Mouse (Mus musculus) forebrain, embryonic 14.5 days (tissue): Measurements from ENCODE around the gene Nr6a1. TPM values are rescaled to one million over a fixed set of nuclear protein-coding genes. Genes with fewer than 3 reads are reported as not detected.

Source experiments
- ATAC-seq: fragments of 200-750 bp; cut with Nextera tagmentation; 2 replicates; pipeline ENCODE4 v1.8.0; 2017; ENCODE audit warnings: mild to moderate bottlenecking, moderate library complexity
- DNase-seq: peaks from one replicate; pipeline ENCODE4 v3.0.0-alpha.2; 2015; ENCODE audit warnings: low spot score
- H3K27ac ChIP-seq: fragments of 300-500 bp; sonication (generic); 2 replicates; pipeline ENCODE4 v1.5.1; 2014; ENCODE audit warnings: low read depth, mild to moderate bottlenecking, control low read depth, low read length, moderate library complexity
- H3K27me3 ChIP-seq: fragments of 300-500 bp; sonication (generic); replicated peaks from 2 replicates; pipeline ENCODE4 v1.6.1; 2014; ENCODE audit warnings: low read length, control low read depth, mixed read lengths; ENCODE audit not compliant: control insufficient read depth, insufficient read depth
- H3K36me3 ChIP-seq: fragments of 300-500 bp; sonication (generic); 2 replicates; pipeline ENCODE4 v1.6.1; 2014; ENCODE audit warnings: low read length, control low read depth; ENCODE audit not compliant: control insufficient read depth, insufficient read depth
- H3K4me1 ChIP-seq: fragments of 300-500 bp; sonication (generic); 2 replicates; pipeline ENCODE4 v1.6.1; 2014; ENCODE audit warnings: antibody characterized with exemption, low read length, control low read depth; ENCODE audit not compliant: control insufficient read depth, insufficient read depth
- H3K4me2 ChIP-seq: fragments of 300-500 bp; sonication (generic); 2 replicates; pipeline ENCODE4 v1.6.1; 2014; ENCODE audit warnings: mild to moderate bottlenecking, control low read depth, low read length
- H3K4me3 ChIP-seq: fragments of 300-500 bp; sonication (generic); 2 replicates; pipeline ENCODE4 v1.5.1; 2014; ENCODE audit warnings: low read depth, low read length, control low read depth
- H3K9ac ChIP-seq: fragments of 300-500 bp; sonication (generic); 2 replicates; pipeline ENCODE4 v1.6.1; 2014; ENCODE audit warnings: mild to moderate bottlenecking, low read length, control low read depth, moderate library complexity
- H3K9me3 ChIP-seq: fragments of 300-500 bp; sonication (generic); replicated peaks from 2 replicates; pipeline ENCODE4 v1.6.1; 2016; ENCODE audit warnings: low read length, control low read depth, mixed read lengths; ENCODE audit not compliant: control insufficient read depth
- WGBS: fragments of 180-500 bp; shearing (Covaris S2); extraction: QIAGEN DNeasy Blood & Tissue Kit; methylation state at CpG from one replicate; pipeline ENCODE4 v1.1.7; 2014; 5-methylcytosine and 5-hydroxymethylcytosine counted together
- polyA plus RNA-seq: library from polyadenylated mRNA; unstranded; fragments of >200 nt; fragmentation: Nextera tagmentation; extraction: Ambion mirVana; gene quantifications from 2 replicates; pipeline ENCODE4 v1.2.1, GENCODE M21; 2014

Nr6a1 gene
- polyA plus RNA-seq, 1 experiment from 2014 or later = 0.67 TPM

- no peaks in the 10 kb centered on the region for H3K9me3 ChIP-seq
- H3K9ac ChIP-seq = no peak overlapping the region
- DNase-seq (no peak), ATAC-seq (no peak)
- no peaks in the 10 kb centered on the region for H3K27me3 ChIP-seq
- H3K4me2 ChIP-seq = no peak overlapping the region
- H3K27ac ChIP-seq = no peak overlapping the region
- 29% methylated on average over 3 of the region's 3 CpGs for WGBS
- peaks cover 9% of the 10 kb centered on the region for H3K4me1 ChIP-seq
- no peak overlapping the region for H3K4me3 ChIP-seq
- H3K36me3 ChIP-seq = no peaks in the 10 kb centered on the region
These were observed 142.4 kb downstream of the Nr6a1 start for GRCm38 (mm10) chr2:38785113-38785512.

DNA sequence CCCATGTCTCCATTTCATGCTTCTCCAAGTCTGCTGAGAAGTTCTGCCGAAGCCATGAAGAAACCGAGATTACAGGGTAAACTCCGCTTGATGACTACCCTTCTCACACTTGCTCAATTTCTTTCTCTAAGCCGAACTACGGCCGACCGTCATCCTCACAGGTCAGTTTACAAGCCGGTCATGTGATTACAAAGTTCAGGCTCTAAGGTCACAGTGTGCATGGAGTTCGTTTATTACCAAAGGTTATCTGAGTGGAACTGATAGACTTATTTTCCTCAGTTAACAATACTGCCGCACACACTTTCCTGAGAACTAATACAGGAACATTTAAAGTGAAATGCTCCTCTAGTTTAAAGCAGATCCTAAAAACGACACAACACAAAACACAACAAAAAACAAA is 143.1 kb downstream of the Nr6a1 start:
- H3K9ac ChIP-seq = no peak overlapping the region
- H3K9me3 ChIP-seq = no peaks in the 10 kb centered on the region
- ATAC-seq = no peak
- no peak overlapping the region for H3K27ac ChIP-seq
- H3K4me1 ChIP-seq = peaks cover 9% of the 10 kb centered on the region
- no peaks in the 10 kb centered on the region for H3K36me3 ChIP-seq
- no peaks in the 10 kb centered on the region for H3K27me3 ChIP-seq
- no peak overlapping the region for H3K4me2 ChIP-seq
- H3K4me3 ChIP-seq = no peak overlapping the region
- DNase-seq = no peak
- 18% methylated on average over 11 of the region's 11 CpGs for WGBS

GRCm38 (mm10) chr2:38783364-38783763 is 144.1 kb downstream of the Nr6a1 start:
- Histone ChIP-seq H3K9ac (no peak overlapping the region), H3K27ac (no peak overlapping the region), H3K36me3 (no peaks in the 10 kb centered on the region), H3K9me3 (no peaks in the 10 kb centered on the region), H3K27me3 (no peaks in the 10 kb centered on the region), H3K4me2 (no peak overlapping the region), H3K4me1 (peaks cover 9% of the 10 kb centered on the region), H3K4me3 (no peak overlapping the region)
- no peak for DNase-seq
- ATAC-seq = no peak
- WGBS = 39% methylated on average over 5 of the region's 5 CpGs

DNA sequence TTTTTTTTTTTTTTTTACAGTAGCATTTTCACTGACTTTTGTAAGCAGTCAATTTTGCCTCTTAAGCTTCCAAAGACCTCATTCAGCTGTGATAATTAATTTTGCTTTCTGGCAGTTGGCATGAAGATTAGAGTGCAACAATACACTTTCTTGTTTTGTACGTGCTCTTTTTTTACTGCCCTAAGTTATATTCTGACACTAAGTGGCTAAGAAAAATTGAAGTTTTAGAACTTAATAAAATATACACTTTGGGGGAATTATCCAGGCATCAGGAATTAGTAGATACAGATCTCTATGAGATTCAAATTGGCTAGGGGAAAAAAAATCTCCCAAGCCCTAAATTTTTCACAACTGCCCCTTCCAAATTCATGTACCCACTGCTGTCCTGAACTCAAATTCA is 144.8 kb downstream of the Nr6a1 start:
- no peak overlapping the region for H3K27ac ChIP-seq
- no peak overlapping the region for H3K4me3 ChIP-seq
- H3K4me2 ChIP-seq = no peak overlapping the region
- no peak for DNase-seq
- no peaks in the 10 kb centered on the region for H3K36me3 ChIP-seq
- H3K4me1 ChIP-seq = peaks cover 9% of the 10 kb centered on the region
- H3K9ac ChIP-seq = no peak overlapping the region
- no peak for ATAC-seq
- no peaks in the 10 kb centered on the region for H3K9me3 ChIP-seq
- no peaks in the 10 kb centered on the region for H3K27me3 ChIP-seq
- WGBS = 2% methylated on average over 1 of the region's 1 CpGs

GRCm38 (mm10) chr2:38781945-38782720 is 145.4 kb downstream of the Nr6a1 start:
- no peak overlapping the region for H3K27ac ChIP-seq
- no peaks in the 10 kb centered on the region for H3K9me3 ChIP-seq
- no peak overlapping the region for H3K9ac ChIP-seq
- H3K36me3 ChIP-seq = no peaks in the 10 kb centered on the region
- H3K27me3 ChIP-seq = no peaks in the 10 kb centered on the region
- peaks cover 9% of the 10 kb centered on the region for H3K4me1 ChIP-seq
- H3K4me2 ChIP-seq = no peak overlapping the region
- peak; percentile 22 for DNase-seq
- ATAC-seq = peak; percentile 26; the same call in 1 of the 2 replicates
- WGBS = 5% methylated on average over 6 of the region's 6 CpGs
- no peak overlapping the region for H3K4me3 ChIP-seq

DNA sequence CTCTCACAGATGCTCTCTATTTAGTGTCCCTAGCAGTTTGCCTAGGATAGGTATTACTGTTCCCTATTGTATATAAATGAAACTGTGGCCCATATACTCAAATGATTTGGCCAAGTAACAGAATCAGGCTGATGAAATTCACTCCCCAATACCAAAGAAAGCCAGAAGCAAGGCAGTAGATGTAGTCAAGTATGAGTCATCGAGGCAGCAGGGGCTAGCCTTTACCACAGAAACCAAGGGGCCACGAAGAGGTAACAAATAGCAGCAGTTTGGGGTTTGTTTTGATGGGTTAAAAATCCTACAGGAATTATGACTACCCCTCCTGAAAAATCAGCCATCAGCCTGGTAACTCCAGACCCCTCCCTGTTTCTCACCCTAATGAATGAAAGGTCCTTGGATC is 147.5 kb downstream of the Nr6a1 start:
- peaks cover 9% of the 10 kb centered on the region for H3K4me1 ChIP-seq
- ATAC-seq (no peak), DNase-seq (no peak)
- H3K9me3 ChIP-seq = no peaks in the 10 kb centered on the region
- no peaks in the 10 kb centered on the region for H3K36me3 ChIP-seq
- H3K4me3 ChIP-seq = no peak overlapping the region
- 86% methylated on average over 2 of the region's 2 CpGs for WGBS
- H3K27me3 ChIP-seq = no peaks in the 10 kb centered on the region
- H3K27ac ChIP-seq = no peak overlapping the region
- H3K4me2 ChIP-seq = no peak overlapping the region
- no peak overlapping the region for H3K9ac ChIP-seq

- Histone ChIP-seq H3K27me3 (no peaks in the 10 kb centered on the region), H3K9me3 (no peaks in the 10 kb centered on the region), H3K4me3 (no peak overlapping the region), H3K9ac (no peak overlapping the region), H3K4me2 (no peak overlapping the region), H3K27ac (no peak overlapping the region), H3K36me3 (no peaks in the 10 kb centered on the region), H3K4me1 (peaks cover 5% of the 10 kb centered on the region)
- DNase-seq = no peak
- ATAC-seq = no peak
- WGBS = 96% methylated on average over 2 of the region's 2 CpGs
These were observed 150.2 kb downstream of the Nr6a1 start for GRCm38 (mm10) chr2:38777326-38777725.

DNA sequence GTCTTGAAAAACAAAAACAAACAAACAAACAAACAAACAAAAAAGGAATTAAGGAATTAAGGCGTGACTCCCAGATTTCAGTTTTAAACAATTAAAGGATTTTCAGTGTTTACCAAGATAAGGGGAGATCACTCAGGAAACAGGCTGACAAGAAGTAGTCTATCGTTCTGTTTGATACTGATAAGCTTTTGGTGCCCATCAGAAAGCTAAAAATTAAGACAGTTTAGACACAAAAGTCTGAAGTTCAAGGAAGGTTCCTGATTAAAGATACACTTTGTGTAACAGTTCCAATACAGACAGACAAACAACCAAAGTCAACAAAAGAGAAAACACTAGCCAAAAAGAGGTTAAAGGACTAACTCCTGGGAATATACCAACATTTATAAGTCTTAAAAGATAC is 152.6 kb downstream of the Nr6a1 start:
- Histone ChIP-seq H3K4me3 (no peak overlapping the region), H3K9me3 (no peaks in the 10 kb centered on the region), H3K27ac (no peak overlapping the region), H3K27me3 (no peaks in the 10 kb centered on the region), H3K9ac (no peak overlapping the region), H3K36me3 (no peaks in the 10 kb centered on the region), H3K4me2 (no peak overlapping the region), H3K4me1 (0 out of 2 replicates have a peak, but pooled peaks cover 3% of the 10 kb centered on the region)
- 89% methylated on average over 2 of the region's 2 CpGs for WGBS
- no peak for ATAC-seq
- DNase-seq = no peak

GRCm38 (mm10) chr2:38771478-38771797 is 156.1 kb downstream of the Nr6a1 start:
- H3K27ac ChIP-seq = no peak overlapping the region
- H3K9ac ChIP-seq = no peak overlapping the region
- no peak for ATAC-seq
- DNase-seq = no peak
- H3K27me3 ChIP-seq = no peaks in the 10 kb centered on the region
- no peak overlapping the region for H3K4me2 ChIP-seq
- no peaks in the 10 kb centered on the region for H3K9me3 ChIP-seq
- H3K4me1 ChIP-seq = 0 out of 2 replicates have a peak, but pooled peaks cover 3% of the 10 kb centered on the region
- H3K4me3 ChIP-seq = no peak overlapping the region
- H3K36me3 ChIP-seq = no peaks in the 10 kb centered on the region
- 80% methylated on average over 2 of the region's 2 CpGs for WGBS
